Mouse (Mus musculus): Measurements from ENCODE around the gene Dpy30. TPM values are rescaled to one million over a fixed set of nuclear protein-coding genes. Genes with fewer than 3 reads are reported as not detected.

Gene Dpy30
- polyA plus RNA-seq, 1 experiment from 2014 or later, result 268 TPM

DNA sequence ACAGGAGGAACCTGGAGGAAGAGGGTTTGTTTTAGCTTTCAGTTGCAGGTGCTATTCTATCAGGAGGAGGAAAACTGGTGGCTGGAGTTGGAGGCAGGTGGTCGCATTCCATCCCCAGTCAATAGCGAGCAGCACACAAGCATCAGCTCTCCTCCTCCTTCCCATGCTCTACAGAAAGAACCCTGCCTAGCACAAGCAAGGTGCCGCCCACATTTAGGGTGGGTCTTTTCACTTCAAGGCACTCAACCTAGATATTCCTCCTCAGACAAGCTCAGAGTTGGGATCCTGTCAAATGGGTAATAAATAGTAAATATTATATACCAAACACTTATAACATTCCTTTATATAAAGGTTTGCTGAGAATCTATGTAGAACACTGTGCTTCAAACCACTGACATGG is 33.5 kb downstream of the Dpy30 start:
- H3K36me3 ChIP-seq (ENCODE audit: insufficient read depth, low read length), result no peaks in the 10 kb centered on the region
- no peak for TF ChIP-seq CTCF (IDR thresholded peaks at IDR 0.05; ENCODE audit: low read depth)
- DNase-seq (ENCODE audit: low spot score), result no peak

GRCm38 (mm10) chr17:74288626-74289025 is 35.1 kb downstream of the Dpy30 start:
- TF ChIP-seq CTCF (IDR thresholded peaks at IDR 0.05; ENCODE audit: low read depth), result no peak
- Histone ChIP-seq H3K36me3 (ENCODE audit: insufficient read depth, low read length) (no peaks in the 10 kb centered on the region), H3K9ac (ENCODE audit: low read depth, low read length) (no peak overlapping the region), H3K4me1 (replicated peaks; ENCODE audit: insufficient read depth, low read length) (0 out of 2 replicates have a peak, but pooled peaks cover 8% of the 10 kb centered on the region), H3K9me3 (replicated peaks; ENCODE audit: low read length) (no peaks in the 10 kb centered on the region), H3K4me3 (replicated peaks; ENCODE audit: low read depth, low read length) (no peak overlapping the region), H3K27me3 (ENCODE audit: insufficient read depth, low read length) (no peaks in the 10 kb centered on the region), H3K4me2 (ENCODE audit: low read length) (no peak overlapping the region), H3K27ac (no peak overlapping the region)
- 85% methylated on average over 2 of the region's 2 CpGs for WGBS
- ATAC-seq (replicated peaks; ENCODE audit: low FRiP score, low read depth), result no peak
- DNase-seq (ENCODE audit: low spot score), result no peak

More for the DNA sequence above, 33.5 kb downstream of the Dpy30 start:
- no peak for ATAC-seq (replicated peaks; ENCODE audit: low FRiP score, low read depth)
- no peaks in the 10 kb centered on the region for H3K9me3 ChIP-seq (replicated peaks; ENCODE audit: low read length)
- H3K27me3 ChIP-seq (ENCODE audit: insufficient read depth, low read length), result no peaks in the 10 kb centered on the region
- H3K27ac ChIP-seq, result no peak overlapping the region
- no peak overlapping the region for H3K9ac ChIP-seq (ENCODE audit: low read depth, low read length)
- no peak overlapping the region for H3K4me3 ChIP-seq (replicated peaks; ENCODE audit: low read depth, low read length)
- H3K4me2 ChIP-seq (ENCODE audit: low read length), result no peak overlapping the region
- 0 out of 2 replicates have a peak, but pooled peaks cover 8% of the 10 kb centered on the region for H3K4me1 ChIP-seq (replicated peaks; ENCODE audit: insufficient read depth, low read length)
- 74% methylated on average over 3 of the region's 3 CpGs for WGBS

GRCm38 (mm10) chr17:74286140-74286730 is 37.5 kb downstream of the Dpy30 start:
- DNase-seq (ENCODE audit: low spot score) (no peak), ATAC-seq (replicated peaks; ENCODE audit: low FRiP score, low read depth) (no peak)
- WGBS, result 64% methylated on average over 4 of the region's 4 CpGs
- Histone ChIP-seq H3K9me3 (replicated peaks; ENCODE audit: low read length) (no peaks in the 10 kb centered on the region), H3K4me2 (ENCODE audit: low read length) (no peak overlapping the region), H3K4me1 (replicated peaks; ENCODE audit: insufficient read depth, low read length) (0 out of 2 replicates have a peak, but pooled peaks cover 3% of the 10 kb centered on the region), H3K36me3 (ENCODE audit: insufficient read depth, low read length) (no peaks in the 10 kb centered on the region), H3K4me3 (replicated peaks; ENCODE audit: low read depth, low read length) (no peak overlapping the region), H3K9ac (ENCODE audit: low read depth, low read length) (no peak overlapping the region), H3K27me3 (ENCODE audit: insufficient read depth, low read length) (no peaks in the 10 kb centered on the region), H3K27ac (no peak overlapping the region)
- no peak for TF ChIP-seq CTCF (IDR thresholded peaks at IDR 0.05; ENCODE audit: low read depth)

- no peak overlapping the region for H3K4me2 ChIP-seq (ENCODE audit: low read length)
- no peaks in the 10 kb centered on the region for H3K4me1 ChIP-seq (replicated peaks; ENCODE audit: insufficient read depth, low read length)
- H3K4me3 ChIP-seq (replicated peaks; ENCODE audit: low read depth, low read length), result no peak overlapping the region
- no peak overlapping the region for H3K27ac ChIP-seq
- no peak for TF ChIP-seq CTCF (IDR thresholded peaks at IDR 0.05; ENCODE audit: low read depth)
- H3K9me3 ChIP-seq (replicated peaks; ENCODE audit: low read length), result no peaks in the 10 kb centered on the region
- 59% methylated on average over 2 of the region's 2 CpGs for WGBS
- ATAC-seq (replicated peaks; ENCODE audit: low FRiP score, low read depth), result no peak
- H3K36me3 ChIP-seq (ENCODE audit: insufficient read depth, low read length), result no peaks in the 10 kb centered on the region
- DNase-seq (ENCODE audit: low spot score), result no peak
- H3K27me3 ChIP-seq (ENCODE audit: insufficient read depth, low read length), result no peaks in the 10 kb centered on the region
- H3K9ac ChIP-seq (ENCODE audit: low read depth, low read length), result no peak overlapping the region
Measured at GRCm38 (mm10) chr17:74285730-74286129, 38.0 kb downstream of the Dpy30 start.

DNA sequence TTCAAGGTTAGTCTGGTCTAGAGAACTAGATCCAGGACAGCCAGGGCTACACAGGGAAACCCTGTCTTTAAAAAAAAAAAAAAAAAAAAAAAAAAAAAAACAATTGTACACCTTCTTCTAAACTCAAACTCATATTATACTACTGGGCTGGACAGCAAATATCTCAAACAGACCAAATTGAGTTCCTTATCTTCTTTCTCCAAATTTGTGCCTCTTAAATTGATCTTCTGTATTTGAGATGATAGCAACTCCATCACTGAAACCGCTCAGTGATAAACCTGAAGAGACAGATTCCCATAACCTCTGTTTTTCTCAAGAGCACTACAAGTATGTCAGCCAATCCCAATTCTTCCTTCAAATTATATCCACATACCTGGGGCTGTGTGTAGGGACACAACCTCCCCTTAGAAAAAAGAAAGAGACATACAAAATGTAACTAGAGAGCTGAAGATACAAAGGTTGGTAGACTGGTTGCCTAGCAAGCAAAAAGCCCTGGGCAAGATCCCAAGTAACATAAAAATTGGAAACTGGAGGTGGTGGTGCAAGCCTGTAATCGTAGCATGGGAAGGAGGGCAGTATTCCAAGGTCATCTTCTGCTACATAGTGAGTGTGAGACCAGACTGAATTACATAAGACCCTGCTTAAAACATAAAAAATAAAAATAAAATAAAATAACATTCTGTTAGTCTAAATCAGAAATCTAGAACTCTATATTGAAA is 39.2 kb downstream of the Dpy30 start:
- WGBS, result 68% methylated on average over 2 of the region's 2 CpGs

DNA sequence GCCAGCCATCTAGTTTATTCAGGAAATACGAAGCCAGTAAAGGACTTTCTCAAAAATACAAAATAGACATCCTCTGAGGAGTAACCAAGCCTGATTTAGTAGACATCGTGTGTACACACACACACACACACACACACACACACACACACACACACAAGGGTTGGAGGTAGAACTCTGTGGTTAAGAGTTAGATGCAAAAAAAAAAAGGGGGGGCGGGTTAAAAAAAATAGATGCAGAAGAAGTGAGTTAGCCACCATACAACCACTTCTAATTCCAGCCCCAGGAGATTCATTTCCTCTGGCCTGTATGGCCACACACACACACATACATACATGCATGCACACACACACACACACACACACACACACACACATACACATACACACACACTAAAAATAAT is 41.7 kb downstream of the Dpy30 start:
- Histone ChIP-seq H3K4me1 (replicated peaks; ENCODE audit: insufficient read depth, low read length) (no peaks in the 10 kb centered on the region), H3K27ac (no peak overlapping the region), H3K9me3 (replicated peaks; ENCODE audit: low read length) (no peaks in the 10 kb centered on the region), H3K4me2 (ENCODE audit: low read length) (no peak overlapping the region), H3K4me3 (replicated peaks; ENCODE audit: low read depth, low read length) (no peak overlapping the region), H3K36me3 (ENCODE audit: insufficient read depth, low read length) (no peaks in the 10 kb centered on the region), H3K27me3 (ENCODE audit: insufficient read depth, low read length) (no peaks in the 10 kb centered on the region), H3K9ac (ENCODE audit: low read depth, low read length) (no peak overlapping the region)
- WGBS, result 84% methylated on average over 3 of the region's 3 CpGs
- ATAC-seq (replicated peaks; ENCODE audit: low FRiP score, low read depth) (no peak), DNase-seq (ENCODE audit: low spot score) (no peak)
- no peak for TF ChIP-seq CTCF (IDR thresholded peaks at IDR 0.05; ENCODE audit: low read depth)

More for the DNA sequence above, 39.2 kb downstream of the Dpy30 start:
- no peaks in the 10 kb centered on the region for H3K27me3 ChIP-seq (ENCODE audit: insufficient read depth, low read length)
- ATAC-seq (replicated peaks; ENCODE audit: low FRiP score, low read depth), result no peak
- H3K36me3 ChIP-seq (ENCODE audit: insufficient read depth, low read length), result no peaks in the 10 kb centered on the region
- no peak for DNase-seq (ENCODE audit: low spot score)
- no peak overlapping the region for H3K27ac ChIP-seq
- TF ChIP-seq CTCF (IDR thresholded peaks at IDR 0.05; ENCODE audit: low read depth), result no peak
- H3K4me1 ChIP-seq (replicated peaks; ENCODE audit: insufficient read depth, low read length), result no peaks in the 10 kb centered on the region
- H3K9me3 ChIP-seq (replicated peaks; ENCODE audit: low read length), result no peaks in the 10 kb centered on the region
- no peak overlapping the region for H3K4me2 ChIP-seq (ENCODE audit: low read length)
- H3K4me3 ChIP-seq (replicated peaks; ENCODE audit: low read depth, low read length), result no peak overlapping the region
- H3K9ac ChIP-seq (ENCODE audit: low read depth, low read length), result no peak overlapping the region

All from kidney, postnatal 0 days (tissue).